Mouse (Mus musculus): ENCODE results near the gene Gcn1l1.
"Not testable (repeated sequence)": the region's sequence is repeated elsewhere in the genome, so short reads cannot be mapped to it uniquely, and the experiment has no call there.

Gene Gcn1l1

GRCm38 (mm10) chr5:115564737-115565393, at the start of gene Gcn1l1:
TSS of gene Gcn1l1 (plus strand) at chr5:115565254.
- DNase-seq: peak; percentile 71

- no peak for DNase-seq
These were observed 48.8 kb upstream of the Gcn1l1 start for GRCm38 (mm10) chr5:115516081-115516907.

GRCm38 (mm10) chr5:115516908-115517307, 48.1 kb upstream of the Gcn1l1 start:
- no peak for DNase-seq

- no peak for DNase-seq
These were observed 47.6 kb upstream of the Gcn1l1 start for GRCm38 (mm10) chr5:115517501-115517900.

- DNase-seq: not testable (repeated sequence)
These were observed 46.8 kb upstream of the Gcn1l1 start for GRCm38 (mm10) chr5:115518214-115518613.

- DNase-seq: no peak
These were observed 44.7 kb upstream of the Gcn1l1 start for GRCm38 (mm10) chr5:115520325-115520869.

- DNase-seq: no peak
These were observed 43.2 kb upstream of the Gcn1l1 start for GRCm38 (mm10) chr5:115521553-115522461.

GRCm38 (mm10) chr5:115522531-115522930, 42.5 kb upstream of the Gcn1l1 start:
- no peak for DNase-seq

- DNase-seq: no peak
These were observed 42.0 kb upstream of the Gcn1l1 start for GRCm38 (mm10) chr5:115522981-115523499.

GRCm38 (mm10) chr5:115523971-115524370, 41.1 kb upstream of the Gcn1l1 start:
- no peak for DNase-seq

GRCm38 (mm10) chr5:115524471-115524870, 40.6 kb upstream of the Gcn1l1 start:
- no peak for DNase-seq

- DNase-seq: no peak
These were observed 39.6 kb upstream of the Gcn1l1 start for GRCm38 (mm10) chr5:115525416-115525815.

GRCm38 (mm10) chr5:115525943-115526342, 39.1 kb upstream of the Gcn1l1 start:
- DNase-seq: no peak

GRCm38 (mm10) chr5:115526456-115527202, 38.4 kb upstream of the Gcn1l1 start:
- no peak for DNase-seq

GRCm38 (mm10) chr5:115528128-115528527, 36.9 kb upstream of the Gcn1l1 start:
- DNase-seq: no peak

- no peak for DNase-seq
These were observed 35.7 kb upstream of the Gcn1l1 start for GRCm38 (mm10) chr5:115529364-115529741.

GRCm38 (mm10) chr5:115529742-115530446, 35.2 kb upstream of the Gcn1l1 start:
- no peak for DNase-seq

GRCm38 (mm10) chr5:115530447-115530809, 34.6 kb upstream of the Gcn1l1 start:
- DNase-seq: peak; percentile 52

- no peak for DNase-seq
These were observed 33.3 kb upstream of the Gcn1l1 start for GRCm38 (mm10) chr5:115531671-115532270.

- no peak for DNase-seq
These were observed 30.7 kb upstream of the Gcn1l1 start for GRCm38 (mm10) chr5:115534290-115534731.

GRCm38 (mm10) chr5:115534856-115535255, 30.2 kb upstream of the Gcn1l1 start:
- no peak for DNase-seq

Data from right cerebral cortex, postnatal 14 days (tissue).